Mouse (Mus musculus): ENCODE measurements around the gene Tpst1.

DNA sequence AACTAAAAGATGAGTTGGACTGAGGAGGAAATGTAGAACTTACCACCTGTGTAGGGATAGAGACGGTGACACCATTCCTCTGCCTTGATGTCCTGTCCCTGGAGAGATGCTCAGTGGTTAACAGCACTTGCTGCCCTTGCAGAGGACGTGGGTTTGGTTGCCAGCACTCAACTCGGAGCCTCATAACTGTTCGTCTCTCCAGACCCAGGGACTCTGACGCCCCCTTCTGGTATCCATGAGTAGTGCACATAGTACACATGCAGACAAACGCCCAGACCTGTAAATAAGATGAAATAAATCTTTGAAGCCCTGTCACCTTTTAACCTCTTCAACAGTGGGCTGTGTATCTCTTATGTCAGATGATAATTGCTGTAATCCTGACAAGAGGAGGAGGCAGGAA, 26.1 kb upstream of the Tpst1 start:
- TF ChIP-seq CTCF (IDR thresholded peaks at IDR 0.05; ENCODE audit: borderline replicate concordance, insufficient read depth, low read depth, low read length) (peak; percentile 55; the same call in 1 of the 2 replicates), POLR2A (IDR thresholded peaks at IDR 0.05; ENCODE audit: borderline replicate concordance, insufficient read depth, low read length) (no peak)
